Mouse (Mus musculus): ENCODE measurements around the gene Pou2f1. TPM values are rescaled to one million over a fixed set of nuclear protein-coding genes. Genes with fewer than 3 reads are reported as not detected.

Gene Pou2f1
- polyA plus RNA-seq, 1 experiment from 2014 or later: 26.1 TPM

DNA sequence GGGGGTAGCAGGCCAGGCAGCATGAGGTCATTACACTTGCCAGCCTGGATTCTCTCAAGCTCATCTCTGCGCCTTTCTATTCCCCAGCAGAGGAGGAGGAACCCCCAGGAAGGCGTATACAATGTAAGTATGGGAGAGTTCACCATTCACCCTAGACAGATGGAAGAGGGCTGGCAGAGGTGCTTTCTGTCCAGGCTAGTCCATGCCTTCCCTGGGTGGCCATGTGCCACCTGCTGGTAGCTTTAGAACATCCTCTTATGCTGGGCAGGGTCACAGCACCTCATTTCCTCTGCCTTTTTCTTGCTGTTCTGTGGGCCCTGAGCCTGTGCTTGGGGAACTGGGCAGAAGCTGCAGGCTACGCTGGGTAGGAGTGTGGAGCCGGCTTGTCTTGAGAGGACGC lies 144.1 kb downstream of the Pou2f1 start:
- Histone ChIP-seq H3K4me2 (replicated peaks; ENCODE audit: low read depth, low read length) (no peak overlapping the region), H3K4me1 (replicated peaks; ENCODE audit: control insufficient read depth, insufficient read depth, low read length) (no peaks in the 10 kb centered on the region), H3K9me3 (ENCODE audit: control insufficient read depth, low read length) (no peaks in the 10 kb centered on the region), H3K4me3 (ENCODE audit: low read depth, low read length) (no peak overlapping the region), H3K9ac (ENCODE audit: low read depth, low read length) (no peak overlapping the region), H3K36me3 (ENCODE audit: control insufficient read depth, insufficient read depth, low read length) (no peaks in the 10 kb centered on the region), H3K27me3 (ENCODE audit: control insufficient read depth, insufficient read depth, low read length) (no peaks in the 10 kb centered on the region), H3K27ac (ENCODE audit: low read depth, low read length) (no peak overlapping the region)
- DNase-seq (ENCODE audit: low spot score): no peak
- ATAC-seq (ENCODE audit: low FRiP score): no peak
- WGBS: 82% methylated on average over 5 of the region's 5 CpGs

DNA sequence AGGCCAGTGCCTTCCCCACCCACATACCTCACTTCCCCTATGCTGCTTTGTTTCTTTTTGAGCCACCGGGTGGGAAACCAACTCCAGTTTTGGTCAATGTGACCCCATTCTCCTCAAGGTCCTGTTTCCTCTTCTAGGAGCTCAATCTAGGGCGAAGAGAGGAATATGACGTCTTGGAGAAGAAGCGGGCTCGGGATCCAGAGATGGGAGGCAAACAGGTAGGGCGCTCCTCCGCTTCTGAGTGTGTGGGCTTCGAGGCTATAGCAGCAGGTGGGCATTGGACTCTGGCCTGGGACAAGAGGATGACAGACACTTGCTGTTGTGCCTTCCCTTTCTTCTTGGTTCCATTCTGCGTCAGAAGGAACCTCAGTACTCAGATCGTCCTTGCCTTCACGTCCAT lies 145.2 kb downstream of the Pou2f1 start:
- Histone ChIP-seq H3K9me3 (ENCODE audit: control insufficient read depth, low read length) (no peaks in the 10 kb centered on the region), H3K4me2 (replicated peaks; ENCODE audit: low read depth, low read length) (no peak overlapping the region), H3K27ac (ENCODE audit: low read depth, low read length) (no peak overlapping the region), H3K4me1 (replicated peaks; ENCODE audit: control insufficient read depth, insufficient read depth, low read length) (no peaks in the 10 kb centered on the region), H3K36me3 (ENCODE audit: control insufficient read depth, insufficient read depth, low read length) (no peaks in the 10 kb centered on the region), H3K4me3 (ENCODE audit: low read depth, low read length) (no peak overlapping the region), H3K9ac (ENCODE audit: low read depth, low read length) (no peak overlapping the region), H3K27me3 (ENCODE audit: control insufficient read depth, insufficient read depth, low read length) (no peaks in the 10 kb centered on the region)
- 93% methylated on average over 11 of the region's 11 CpGs for WGBS
- no peak for ATAC-seq (ENCODE audit: low FRiP score)
- no peak for DNase-seq (ENCODE audit: low spot score)

DNA sequence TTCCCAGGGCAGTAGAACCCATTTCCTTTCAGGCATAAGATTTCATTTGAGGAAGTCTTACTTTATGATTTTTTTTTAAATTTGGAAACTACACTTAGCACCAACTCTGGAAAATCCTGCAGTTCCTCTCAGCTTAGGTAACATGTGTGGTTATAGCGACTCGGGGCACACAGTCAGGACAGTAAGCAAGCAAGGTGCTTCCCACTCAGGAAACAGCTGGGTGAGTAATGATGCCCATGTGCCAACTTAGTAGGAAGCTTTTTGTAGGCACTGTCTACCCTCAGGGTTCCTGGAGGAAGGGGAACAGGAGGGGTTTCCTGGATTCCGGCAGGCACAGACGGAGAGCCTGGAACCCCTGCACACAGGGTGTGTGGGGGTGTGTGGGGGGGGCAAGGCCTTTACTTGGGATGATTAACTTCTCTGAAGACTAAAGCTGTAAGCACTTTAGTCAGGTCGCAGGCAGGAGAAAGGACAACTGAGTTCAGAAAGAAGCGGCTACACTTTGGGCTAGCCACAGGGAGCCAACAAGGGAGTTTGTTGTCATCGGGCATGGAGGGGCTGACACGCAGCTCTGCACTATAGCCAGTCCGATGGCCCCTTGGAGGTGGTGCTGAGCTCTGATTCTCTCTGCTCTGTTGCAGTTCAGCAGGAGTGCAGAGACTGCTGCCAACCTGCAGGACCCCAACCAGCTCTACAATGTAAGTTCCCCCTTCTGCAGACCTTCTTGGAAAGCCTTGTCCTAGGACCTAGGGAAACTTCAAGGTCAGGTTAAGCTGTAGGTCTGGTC lies 146.5 kb downstream of the Pou2f1 start:
- H3K4me1 ChIP-seq (replicated peaks; ENCODE audit: control insufficient read depth, insufficient read depth, low read length): no peaks in the 10 kb centered on the region
- H3K9ac ChIP-seq (ENCODE audit: low read depth, low read length): no peak overlapping the region
- H3K36me3 ChIP-seq (ENCODE audit: control insufficient read depth, insufficient read depth, low read length): no peaks in the 10 kb centered on the region
- no peaks in the 10 kb centered on the region for H3K9me3 ChIP-seq (ENCODE audit: control insufficient read depth, low read length)
- H3K4me3 ChIP-seq (ENCODE audit: low read depth, low read length): no peak overlapping the region
- H3K4me2 ChIP-seq (replicated peaks; ENCODE audit: low read depth, low read length): no peak overlapping the region
- no peak for ATAC-seq (ENCODE audit: low FRiP score)
- WGBS: 53% methylated on average over 9 of the region's 9 CpGs
- no peak for DNase-seq (ENCODE audit: low spot score)
- no peaks in the 10 kb centered on the region for H3K27me3 ChIP-seq (ENCODE audit: control insufficient read depth, insufficient read depth, low read length)
- no peak overlapping the region for H3K27ac ChIP-seq (ENCODE audit: low read depth, low read length)

DNA sequence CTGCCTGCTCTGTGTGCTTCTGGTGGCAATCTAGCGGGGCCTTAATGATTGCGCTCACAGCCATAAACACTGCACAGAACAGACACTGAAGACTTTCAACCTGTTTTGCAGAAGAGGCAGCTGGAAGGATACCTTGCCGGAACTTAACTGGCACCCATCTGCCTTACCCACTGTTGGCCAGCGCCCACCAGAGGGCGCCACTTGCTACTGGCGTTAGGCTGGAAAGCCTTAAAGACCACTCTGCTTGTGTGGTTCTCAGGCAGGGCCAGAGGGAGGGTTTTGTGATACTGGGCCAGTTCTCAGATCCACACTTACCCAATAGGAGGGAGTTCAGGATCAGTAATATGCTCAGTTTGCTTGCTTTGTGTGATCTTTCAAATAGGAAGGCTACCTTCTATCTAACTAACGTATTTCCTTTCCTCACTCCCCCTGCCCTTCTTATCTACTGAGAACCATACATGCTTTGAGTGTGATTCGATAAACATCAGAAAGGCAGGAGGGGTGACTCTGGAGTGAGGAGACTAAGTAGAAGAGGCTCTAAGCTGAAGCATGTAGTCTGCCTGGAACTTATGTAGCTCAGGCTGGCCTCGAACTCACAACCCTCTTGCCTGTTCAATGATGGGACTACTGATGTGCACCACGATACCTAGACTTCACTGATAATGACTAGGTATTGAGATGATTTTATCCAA lies 148.6 kb downstream of the Pou2f1 start:
- Histone ChIP-seq H3K27me3 (ENCODE audit: control insufficient read depth, insufficient read depth, low read length) (no peaks in the 10 kb centered on the region), H3K4me3 (ENCODE audit: low read depth, low read length) (no peak overlapping the region), H3K4me1 (replicated peaks; ENCODE audit: control insufficient read depth, insufficient read depth, low read length) (no peaks in the 10 kb centered on the region), H3K9ac (ENCODE audit: low read depth, low read length) (no peak overlapping the region), H3K4me2 (replicated peaks; ENCODE audit: low read depth, low read length) (no peak overlapping the region), H3K36me3 (ENCODE audit: control insufficient read depth, insufficient read depth, low read length) (no peaks in the 10 kb centered on the region), H3K27ac (ENCODE audit: low read depth, low read length) (no peak overlapping the region), H3K9me3 (ENCODE audit: control insufficient read depth, low read length) (no peaks in the 10 kb centered on the region)
- 63% methylated on average over 10 of the region's 10 CpGs for WGBS
- DNase-seq (ENCODE audit: low spot score) (peak; percentile 88), ATAC-seq (ENCODE audit: low FRiP score) (peak; percentile 54; the same call in 1 of the 2 replicates)

GRCm38 (mm10) chr1:165853131-165853721 lies 149.3 kb downstream of the Pou2f1 start:
- Histone ChIP-seq H3K9ac (ENCODE audit: low read depth, low read length) (no peak overlapping the region), H3K27ac (ENCODE audit: low read depth, low read length) (no peak overlapping the region), H3K4me2 (replicated peaks; ENCODE audit: low read depth, low read length) (no peak overlapping the region), H3K36me3 (ENCODE audit: control insufficient read depth, insufficient read depth, low read length) (no peaks in the 10 kb centered on the region), H3K4me1 (replicated peaks; ENCODE audit: control insufficient read depth, insufficient read depth, low read length) (no peaks in the 10 kb centered on the region), H3K9me3 (ENCODE audit: control insufficient read depth, low read length) (no peaks in the 10 kb centered on the region), H3K27me3 (ENCODE audit: control insufficient read depth, insufficient read depth, low read length) (no peaks in the 10 kb centered on the region), H3K4me3 (ENCODE audit: low read depth, low read length) (no peak overlapping the region)
- DNase-seq (ENCODE audit: low spot score) (no peak), ATAC-seq (ENCODE audit: low FRiP score) (no peak)
- 56% methylated on average over 4 of the region's 4 CpGs for WGBS

- no peak overlapping the region for H3K4me3 ChIP-seq (ENCODE audit: low read depth, low read length)
- no peaks in the 10 kb centered on the region for H3K36me3 ChIP-seq (ENCODE audit: control insufficient read depth, insufficient read depth, low read length)
- no peaks in the 10 kb centered on the region for H3K9me3 ChIP-seq (ENCODE audit: control insufficient read depth, low read length)
- H3K27me3 ChIP-seq (ENCODE audit: control insufficient read depth, insufficient read depth, low read length): no peaks in the 10 kb centered on the region
- no peak for ATAC-seq (ENCODE audit: low FRiP score)
- WGBS: 84% methylated on average over 5 of the region's 5 CpGs
- DNase-seq (ENCODE audit: low spot score): no peak
- H3K4me1 ChIP-seq (replicated peaks; ENCODE audit: control insufficient read depth, insufficient read depth, low read length): no peaks in the 10 kb centered on the region
- no peak overlapping the region for H3K4me2 ChIP-seq (replicated peaks; ENCODE audit: low read depth, low read length)
- no peak overlapping the region for H3K27ac ChIP-seq (ENCODE audit: low read depth, low read length)
- no peak overlapping the region for H3K9ac ChIP-seq (ENCODE audit: low read depth, low read length)
Observed at GRCm38 (mm10) chr1:165852131-165852530, 150.3 kb downstream of the Pou2f1 start.

DNA sequence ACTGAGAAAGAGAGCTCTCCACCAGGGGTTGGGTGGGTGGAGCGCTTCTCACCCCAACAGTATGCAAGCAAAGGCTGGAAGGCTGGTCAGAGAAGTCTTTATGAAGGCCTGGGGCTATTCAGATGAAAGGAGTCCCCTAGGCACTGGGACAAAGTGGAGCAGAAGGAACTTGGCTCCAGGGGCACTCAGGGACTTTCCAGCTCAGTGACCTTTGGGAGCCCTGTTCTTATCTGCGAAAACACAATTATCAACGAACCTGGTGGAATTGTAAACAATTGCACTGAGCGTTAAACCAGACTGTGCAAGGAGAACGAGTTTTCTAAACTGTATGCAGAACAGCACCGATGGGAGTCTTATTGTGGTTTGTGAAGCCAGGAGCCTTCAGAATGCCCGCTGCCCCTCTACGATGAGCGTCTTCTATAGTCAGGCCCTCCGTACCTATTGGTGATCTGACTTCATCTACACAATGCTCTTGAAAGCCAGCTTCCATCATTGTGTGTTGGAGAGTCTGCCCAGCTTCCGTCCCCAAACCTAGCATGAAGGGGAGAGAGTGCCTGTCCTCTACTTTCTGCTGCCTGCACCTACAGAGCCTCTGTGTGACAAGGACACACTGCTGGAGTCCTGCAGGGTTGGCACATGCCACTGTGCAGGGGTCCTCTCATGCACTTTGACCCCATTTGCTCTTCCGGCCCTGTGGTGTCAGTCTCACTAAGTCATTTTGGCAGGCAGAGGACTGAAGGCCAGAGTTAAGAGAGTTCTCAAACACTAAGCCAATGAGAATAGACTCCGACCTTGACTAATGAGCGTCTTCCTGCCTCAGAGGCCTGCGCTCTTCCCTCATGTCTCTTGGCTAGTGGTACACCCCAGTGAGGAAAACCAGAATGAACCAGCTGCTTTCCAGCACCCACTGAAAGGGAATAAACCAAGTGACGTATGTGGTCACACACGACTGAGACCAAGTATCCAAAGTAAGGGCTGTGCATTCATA lies 152.7 kb downstream of the Pou2f1 start:
- DNase-seq (ENCODE audit: low spot score) (no peak), ATAC-seq (ENCODE audit: low FRiP score) (no peak)
- Histone ChIP-seq H3K27ac (ENCODE audit: low read depth, low read length) (no peak overlapping the region), H3K4me2 (replicated peaks; ENCODE audit: low read depth, low read length) (no peak overlapping the region), H3K4me3 (ENCODE audit: low read depth, low read length) (no peak overlapping the region), H3K27me3 (ENCODE audit: control insufficient read depth, insufficient read depth, low read length) (peaks cover 10% of the 10 kb centered on the region), H3K9me3 (ENCODE audit: control insufficient read depth, low read length) (no peaks in the 10 kb centered on the region), H3K9ac (ENCODE audit: low read depth, low read length) (no peak overlapping the region), H3K4me1 (replicated peaks; ENCODE audit: control insufficient read depth, insufficient read depth, low read length) (peaks cover 2% of the 10 kb centered on the region; the same call in 1 of the 2 replicates), H3K36me3 (ENCODE audit: control insufficient read depth, insufficient read depth, low read length) (no peaks in the 10 kb centered on the region)
- 79% methylated on average over 17 of the region's 17 CpGs for WGBS

GRCm38 (mm10) chr1:165848881-165849280 lies 153.6 kb downstream of the Pou2f1 start:
- ATAC-seq (ENCODE audit: low FRiP score): no peak
- no peak for DNase-seq (ENCODE audit: low spot score)
- no peak overlapping the region for H3K27ac ChIP-seq (ENCODE audit: low read depth, low read length)
- no peaks in the 10 kb centered on the region for H3K9me3 ChIP-seq (ENCODE audit: control insufficient read depth, low read length)
- H3K4me2 ChIP-seq (replicated peaks; ENCODE audit: low read depth, low read length): no peak overlapping the region
- WGBS: 74% methylated on average over 4 of the region's 4 CpGs
- no peak overlapping the region for H3K4me3 ChIP-seq (ENCODE audit: low read depth, low read length)
- peaks cover 2% of the 10 kb centered on the region; the same call in 1 of the 2 replicates for H3K4me1 ChIP-seq (replicated peaks; ENCODE audit: control insufficient read depth, insufficient read depth, low read length)
- no peaks in the 10 kb centered on the region for H3K36me3 ChIP-seq (ENCODE audit: control insufficient read depth, insufficient read depth, low read length)
- peaks cover 11% of the 10 kb centered on the region for H3K27me3 ChIP-seq (ENCODE audit: control insufficient read depth, insufficient read depth, low read length)
- no peak overlapping the region for H3K9ac ChIP-seq (ENCODE audit: low read depth, low read length)

Data from hindbrain, embryonic 11.5 days (tissue).